ENCODE assay signal across 25 mouse cellular contexts in the genomic region with DNA sequence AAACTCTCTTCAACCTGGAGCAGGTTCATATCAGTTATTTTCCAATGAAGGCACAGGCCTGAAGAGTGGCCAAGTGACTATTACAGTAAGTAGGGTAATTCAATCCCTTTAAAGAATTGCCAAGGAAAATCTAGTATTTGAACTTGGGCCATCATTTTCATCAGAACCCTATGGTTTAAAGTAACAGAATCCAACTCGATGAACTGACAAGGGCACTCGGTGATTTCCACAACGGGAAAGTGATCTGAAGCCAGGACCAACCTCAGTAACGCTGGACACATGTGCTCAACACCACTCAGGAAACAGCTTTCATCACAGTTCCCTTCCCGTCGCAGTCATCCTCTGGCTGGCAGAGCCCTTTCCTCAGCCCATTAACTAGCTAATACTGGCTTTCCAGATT.
"Had no signal": no experiment of that assay in that cellular context is flagged by ENCODE, and none has a peak within 500 bp of the region (broad histone marks: within the 10 kb centered on the region; RNA-seq: fewer than 3 reads in every experiment).

No protein-coding gene starts in this region.

- DNase-seq: gastrocnemius, postnatal 14 days; gastrocnemius, postnatal 36 days; heart, adult 18-20 months; heart, postnatal 10 days; heart, postnatal 4 days; kidney, adult 18-20 months; kidney, adult 8-10 months; kidney, postnatal 14 days; kidney, postnatal 36 days; layer of hippocampus, adult 9-11 months; layer of hippocampus, postnatal 36 days had no signal

- H3K9me3 ChIP-seq: heart, embryonic 10.5 days; hindbrain, embryonic 12.5 days; intestine, embryonic 15.5 days; limb, embryonic 13.5 days; limb, embryonic 15.5 days; liver, embryonic 12.5 days had no signal

- H3K27ac ChIP-seq: heart, embryonic 10.5 days; hindbrain, embryonic 10.5 days; hindbrain, embryonic 12.5 days; hindbrain, embryonic 14.5 days; intestine, embryonic 15.5 days; kidney, postnatal 0 days; limb, embryonic 13.5 days; limb, embryonic 15.5 days; liver, embryonic 12.5 days; liver, embryonic 14.5 days had no signal

- H3K27me3 ChIP-seq: intestine, embryonic 15.5 days; limb, embryonic 15.5 days had no signal

- H3K36me3 ChIP-seq: heart, embryonic 10.5 days; heart, embryonic 12.5 days; hindbrain, embryonic 10.5 days; hindbrain, embryonic 12.5 days; intestine, embryonic 15.5 days; limb, embryonic 13.5 days; limb, embryonic 15.5 days; liver, embryonic 12.5 days had no signal

- H3K4me3 ChIP-seq: heart, embryonic 10.5 days; heart, embryonic 12.5 days; hindbrain, embryonic 10.5 days; hindbrain, embryonic 12.5 days; intestine, embryonic 15.5 days; limb, embryonic 13.5 days; limb, embryonic 15.5 days; liver, embryonic 12.5 days had no signal

- ATAC-seq: hindbrain, embryonic 16.5 days; inflammation-experienced regulatory T-cells, adult 6 months; intestine, embryonic 15.5 days; intestine, postnatal 0 days; liver, embryonic 12.5 days had no signal

- H3K4me1 ChIP-seq: liver, embryonic 12.5 days had no signal
